Mouse (Mus musculus) lung, adult 2 months (tissue): ENCODE data around the gene Fahd2a.

Experiments used
- CTCF ChIP-seq: fragments of 200-500 bp; IDR thresholded peaks from 2 replicates; pipeline ENCODE4 v1.5.1; 2011; ENCODE audit warnings: mild to moderate bottlenecking, low read length, control low read depth; ENCODE audit not compliant: insufficient read depth
- POLR2A ChIP-seq: fragments of 200-500 bp; IDR thresholded peaks from 2 replicates; pipeline ENCODE4 v1.6.1; 2011; ENCODE audit warnings: low read depth, mild to moderate bottlenecking, control low read depth, low read length, borderline replicate concordance; ENCODE audit errors: extremely low read depth

DNA sequence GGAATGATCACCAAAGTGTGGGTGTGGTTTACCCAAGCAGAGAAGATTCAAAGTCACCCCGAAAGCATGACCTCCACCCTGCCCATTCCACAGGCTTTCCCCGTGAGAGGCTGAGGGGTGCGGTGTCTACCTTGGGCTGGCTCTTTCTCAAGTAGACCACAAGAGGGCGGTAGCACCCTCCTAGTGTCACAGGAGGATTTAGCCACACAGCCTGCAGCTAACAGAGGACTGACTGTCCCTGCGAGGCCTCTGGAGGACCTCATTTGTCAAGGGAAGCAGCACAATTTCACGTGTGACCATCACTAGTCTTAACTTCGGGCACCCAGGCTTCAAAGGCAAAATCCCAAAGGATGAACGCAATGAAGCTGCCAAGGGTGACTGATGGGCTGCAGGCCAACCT, 17.9 kb upstream of the Fahd2a start:
- TF ChIP-seq CTCF (peak; percentile 86), POLR2A (no peak)
